Mouse (Mus musculus) erythroid progenitor cell, adult 5-6 weeks (primary cell): ENCODE data around the gene Dynlrb1. TPM values are rescaled to one million over a fixed set of nuclear protein-coding genes. Genes with fewer than 3 reads are reported as not detected.

Experiments
- ATAC-seq: replicated peaks from 2 replicates; pipeline ENCODE4 v1.8.0; 2016; ENCODE audit warnings: moderate number of reproducible peaks, mild to moderate bottlenecking, moderate TSS enrichment, inconsistent platforms; ENCODE audit not compliant: poor library complexity, low FRiP score, severe bottlenecking
- total RNA-seq, 2 experiments: library from RNA; stranded (forward) in 1 of 2; stranded (reverse) in 1 of 2; fragments of 150-400 nt in 1 of 2; fragments of 186-747, 209-891 nt in 1 of 2; gene quantifications; 2 replicates each; pipeline versions ENCODE4 v1.2.3 to v1.2.4; 2015 to 2017; ENCODE audit warnings: low replicate concordance in 2 of 2

Gene Dynlrb1
- total RNA-seq (2015; ENCODE audit: low replicate concordance) (95.2 and 122 TPM in 2 replicates), total RNA-seq (2017; ENCODE audit: low replicate concordance) (37.9 and 56.7 TPM in 2 replicates)

- ATAC-seq, result peak; percentile 98
These were observed at the start of gene Dynlrb1 for GRCm38 (mm10) chr2:155236362-155236992. Gene Dynlrb1 (plus strand): TSS chr2:155236533.

- ATAC-seq, result peak; percentile 65; the same call in 1 of the 2 replicates
These were observed 28.9 kb upstream of the Dynlrb1 start for GRCm38 (mm10) chr2:155207419-155207818.

- ATAC-seq, result no peak
These were observed 13.2 kb upstream of the Dynlrb1 start for GRCm38 (mm10) chr2:155223145-155223544.

- no peak for ATAC-seq
These were observed 11.6 kb upstream of the Dynlrb1 start for GRCm38 (mm10) chr2:155224721-155225120.

- ATAC-seq, result peak; percentile 72
These were observed 479 bp upstream of the Dynlrb1 start for GRCm38 (mm10) chr2:155235746-155236361.

GRCm38 (mm10) chr2:155237276-155237675, 943 bp downstream of the Dynlrb1 start:
- no peak for ATAC-seq

- no peak for ATAC-seq
These were observed 4.6 kb downstream of the Dynlrb1 start for GRCm38 (mm10) chr2:155240915-155241314.

GRCm38 (mm10) chr2:155242296-155242855, 6.0 kb downstream of the Dynlrb1 start:
- ATAC-seq, result no peak

- no peak for ATAC-seq
These were observed 9.9 kb downstream of the Dynlrb1 start for GRCm38 (mm10) chr2:155246231-155246630.

- ATAC-seq, result no peak
These were observed 11.9 kb downstream of the Dynlrb1 start for GRCm38 (mm10) chr2:155248206-155248605.

- peak; percentile 46; the same call in 1 of the 2 replicates for ATAC-seq
These were observed 12.4 kb downstream of the Dynlrb1 start for GRCm38 (mm10) chr2:155248718-155249117.

GRCm38 (mm10) chr2:155249588-155249987, 13.3 kb downstream of the Dynlrb1 start:
- ATAC-seq, result no peak

GRCm38 (mm10) chr2:155265526-155265925, 29.2 kb downstream of the Dynlrb1 start:
- ATAC-seq, result no peak

- ATAC-seq, result no peak
These were observed 30.6 kb downstream of the Dynlrb1 start for GRCm38 (mm10) chr2:155266896-155267295.

GRCm38 (mm10) chr2:155271957-155272356, 35.6 kb downstream of the Dynlrb1 start:
- no peak for ATAC-seq

GRCm38 (mm10) chr2:155272396-155273170, 36.2 kb downstream of the Dynlrb1 start:
- no peak for ATAC-seq

GRCm38 (mm10) chr2:155273603-155274002, 37.3 kb downstream of the Dynlrb1 start:
- no peak for ATAC-seq

- peak; percentile 81 for ATAC-seq
These were observed 39.9 kb downstream of the Dynlrb1 start, which contains the start of gene Map1lc3a for GRCm38 (mm10) chr2:155276195-155276594. Gene Map1lc3a (plus strand): TSS chr2:155276297.

- peak; percentile 68 for ATAC-seq
These were observed 40.4 kb downstream of the Dynlrb1 start for GRCm38 (mm10) chr2:155276621-155277175.

GRCm38 (mm10) chr2:155277721-155278120, 41.4 kb downstream of the Dynlrb1 start:
- ATAC-seq, result no peak
